In genomic region chr5:8045855-8046254, GRCm38 (mm10) we compare ENCODE assay signal across 8 mouse cellular contexts. TPM values are rescaled to one million over a fixed set of nuclear protein-coding genes. Genes with fewer than 3 reads are reported as not detected.
DNase-seq lines count a peak whose midpoint lies in the region; ATAC-seq and TF ChIP-seq lines count a peak whose summit lies in the region.

Gene Sri (plus strand): TSS chr5:8046078.

- no peaks in the 10 kb centered on the region for H3K36me3 ChIP-seq in ES-E14 (ENCODE audit: control insufficient read depth, insufficient read depth, low read length, poor library complexity, severe bottlenecking)
- H3K36me3 ChIP-seq in intestine, embryonic 15.5 days = no peaks in the 10 kb centered on the region
- no peaks in the 10 kb centered on the region for H3K36me3 ChIP-seq in limb, embryonic 13.5 days
- H3K36me3 ChIP-seq in neural tube, embryonic 12.5 days = no peaks in the 10 kb centered on the region

- no peaks in the 10 kb centered on the region for H3K27me3 ChIP-seq in intestine, embryonic 15.5 days (replicated peaks)
- H3K27me3 ChIP-seq in limb, embryonic 13.5 days = no peaks in the 10 kb centered on the region
- no peaks in the 10 kb centered on the region for H3K27me3 ChIP-seq in neural tube, embryonic 12.5 days (replicated peaks)

- no peak within 1 kb of the TSS for H3K9ac ChIP-seq in ES-E14 (ENCODE audit: insufficient read depth, low read depth, low read length, poor library complexity, severe bottlenecking)
- H3K9ac ChIP-seq in intestine, embryonic 15.5 days = no peak within 1 kb of the TSS
- no peak within 1 kb of the TSS for H3K9ac ChIP-seq in limb, embryonic 13.5 days
- H3K9ac ChIP-seq in neural tube, embryonic 12.5 days = no peak within 1 kb of the TSS

- 52% methylated on average over 6 of the region's 6 CpGs for WGBS in intestine, embryonic 15.5 days
- WGBS in limb, embryonic 13.5 days = 75% methylated on average over 6 of the region's 6 CpGs
- 86% methylated on average over 6 of the region's 6 CpGs for WGBS in neural tube, embryonic 12.5 days

- H3K4me2 ChIP-seq in intestine, embryonic 15.5 days (replicated peaks) = no peak within 1 kb of the TSS
- H3K4me2 ChIP-seq in limb, embryonic 13.5 days (replicated peaks) = no peak within 1 kb of the TSS
- H3K4me2 ChIP-seq in neural tube, embryonic 12.5 days (replicated peaks) = no peak within 1 kb of the TSS

- H3K9me3 ChIP-seq in ES-E14 (ENCODE audit: control insufficient read depth, insufficient read depth, low read depth, low read length) = no peaks in the 10 kb centered on the region
- H3K9me3 ChIP-seq in intestine, embryonic 15.5 days = no peaks in the 10 kb centered on the region
- H3K9me3 ChIP-seq in limb, embryonic 13.5 days = no peaks in the 10 kb centered on the region
- no peaks in the 10 kb centered on the region for H3K9me3 ChIP-seq in neural tube, embryonic 12.5 days

- DNase-seq in ES-E14 (ENCODE audit: low read depth, low spot score) = no peak
- DNase-seq in adrenal gland, postnatal 4 days (ENCODE audit: low spot score in 2 of 2) = no peak
- no peak for DNase-seq in gastrocnemius, postnatal 25 days
- DNase-seq in thymus, postnatal 25 days = no peak
- no peak for DNase-seq in urinary bladder, postnatal 4 days (ENCODE audit: low spot score in 2 of 2)

- H3K27ac ChIP-seq in ES-E14 (ENCODE audit: insufficient read depth, low read depth, low read length, poor library complexity, severe bottlenecking) = no peak within 1 kb of the TSS
- H3K27ac ChIP-seq in intestine, embryonic 15.5 days = no peak within 1 kb of the TSS
- H3K27ac ChIP-seq in limb, embryonic 13.5 days = no peak within 1 kb of the TSS
- no peak within 1 kb of the TSS for H3K27ac ChIP-seq in neural tube, embryonic 12.5 days

- H3K4me1 ChIP-seq in ES-E14 (ENCODE audit: control insufficient read depth in 2 of 2, insufficient read depth in 2 of 2, low read length in 2 of 2, poor library complexity in 1 of 2) = no peaks in the 10 kb centered on the region
- no peaks in the 10 kb centered on the region for H3K4me1 ChIP-seq in intestine, embryonic 15.5 days (replicated peaks)
- H3K4me1 ChIP-seq in limb, embryonic 13.5 days = no peaks in the 10 kb centered on the region
- no peaks in the 10 kb centered on the region for H3K4me1 ChIP-seq in neural tube, embryonic 12.5 days

- peak; percentile 96 for ATAC-seq in intestine, embryonic 15.5 days
- ATAC-seq in limb, embryonic 13.5 days (ENCODE audit: low FRiP score, low read depth) = no peak
- no peak for ATAC-seq in neural tube, embryonic 12.5 days (ENCODE audit: low FRiP score, low read depth)

- in situ Hi-C loops in ES-E14 (cut with MboI; ENCODE audit: low sequenced_read_pairs in 2 of 2, unreplicated experiment in 2 of 2) = no loop called here

- H3K4me3 ChIP-seq in ES-E14 (ENCODE audit: insufficient read depth in 1 of 2, low read depth in 1 of 2, low read length in 2 of 2, poor library complexity in 1 of 2, severe bottlenecking in 1 of 2) = no peak within 1 kb of the TSS
- H3K4me3 ChIP-seq in intestine, embryonic 15.5 days (replicated peaks) = no peak within 1 kb of the TSS
- H3K4me3 ChIP-seq in limb, embryonic 13.5 days = no peak within 1 kb of the TSS
- H3K4me3 ChIP-seq in neural tube, embryonic 12.5 days = no peak within 1 kb of the TSS

TF ChIP-seq in ES-E14, 5 proteins besides CTCF, POLR2A, EP300 and RAD21:
- TF ChIP-seq ZC3H11A (IDR thresholded peaks at IDR 0.05; ENCODE audit: borderline replicate concordance, low read depth, low read length) (no peak), HCFC1 (IDR thresholded peaks at IDR 0.05; ENCODE audit: borderline replicate concordance, insufficient read depth, low read length) (no peak), ZNF384 (IDR thresholded peaks at IDR 0.05; ENCODE audit: low read depth, low read length) (no peak), CHD2 (IDR thresholded peaks at IDR 0.05; ENCODE audit: low read depth, low read length) (no peak), MAFK (IDR thresholded peaks at IDR 0.05; ENCODE audit: insufficient read depth, low read depth, low read length) (no peak)

RNA-seq across cellular contexts. Expression of gene Sri, which starts in this region (rescaled TPM):
- total RNA-seq in ES-E14 (2012; rRNA removed) = 70.4 and 93.0 TPM in 2 replicates
- 100 to 1,000 TPM; 140 to 149 TPM for total RNA-seq in adrenal gland, postnatal 4 days (2021)
- 10 to 100 TPM; 21.6 to 26.6 TPM for total RNA-seq in gastrocnemius, postnatal 25 days (2021)
- 280 and 297 TPM in 2 replicates for polyA plus RNA-seq in intestine, embryonic 15.5 days (2015; fragmentation: Nextera tagmentation; extraction: Ambion mirVana)
- polyA plus RNA-seq in limb, embryonic 13.5 days (2015; fragmentation: Nextera tagmentation; extraction: Ambion mirVana) = 256 and 259 TPM in 2 replicates
- 164 and 171 TPM in 2 replicates for polyA plus RNA-seq in neural tube, embryonic 12.5 days (2016; fragmentation: Nextera tagmentation; extraction: Ambion mirVana)
